Mouse (Mus musculus): ENCODE measurements around the gene Cd5l.

- TF ChIP-seq POLR2A (IDR thresholded peaks at IDR 0.05; ENCODE audit: borderline replicate concordance, insufficient read depth, low read length) (no peak), CTCF (IDR thresholded peaks at IDR 0.05; ENCODE audit: borderline replicate concordance, insufficient read depth, low read depth, low read length) (no peak)
Observed at GRCm38 (mm10) chr3:87409196-87409935, 51.7 kb downstream of the Cd5l start.

Measured in cerebellum, adult 2 months (tissue).